Mouse (Mus musculus) layer of hippocampus, adult 18-20 months (tissue): ENCODE data around the gene Rorb. TPM values are rescaled to one million over a fixed set of nuclear protein-coding genes. Genes with fewer than 3 reads are reported as not detected.

Experiments used
- DNase-seq, 2 experiments: peaks; one replicate each; pipeline ENCODE4 v3.0.0; 2022; ENCODE audit warnings: low spot score in 2 of 2
- total RNA-seq, 2 experiments: library from RNA; stranded (reverse); gene quantifications; 2 replicates each; pipeline ENCODE4 v1.2.3; 2021

Gene Rorb
- total RNA-seq, 2 experiments from 2014 or later = 19.3 to 20.6 TPM

GRCm38 (mm10) chr19:19033974-19034373 lies 77.0 kb downstream of the Rorb start:
- no peak for DNase-seq

GRCm38 (mm10) chr19:19005144-19005543 lies 105.9 kb downstream of the Rorb start:
- peak; percentile 66 to 89 for DNase-seq

- no peak for DNase-seq
Observed at GRCm38 (mm10) chr19:19004023-19004656, 106.9 kb downstream of the Rorb start.

GRCm38 (mm10) chr19:18998966-18999365 lies 112.0 kb downstream of the Rorb start:
- no peak for DNase-seq

GRCm38 (mm10) chr19:18997711-18998110 lies 113.3 kb downstream of the Rorb start:
- peak in 1 of 2 experiments; percentile 6 for DNase-seq

GRCm38 (mm10) chr19:18979996-18980395 lies 131.0 kb downstream of the Rorb start:
- DNase-seq = no peak

GRCm38 (mm10) chr19:18974796-18975660 lies 136.0 kb downstream of the Rorb start:
- peak; percentile 13 to 77 for DNase-seq

GRCm38 (mm10) chr19:18969386-18969785 lies 141.6 kb downstream of the Rorb start:
- DNase-seq = no peak

- no peak for DNase-seq
Observed at GRCm38 (mm10) chr19:18967307-18967706, 143.7 kb downstream of the Rorb start.

- peak in 1 of 2 experiments; percentile 31 for DNase-seq
Observed at GRCm38 (mm10) chr19:18959862-18960261, 151.1 kb downstream of the Rorb start.

- DNase-seq = no peak
Observed at GRCm38 (mm10) chr19:18952806-18953205, 158.2 kb downstream of the Rorb start.

- DNase-seq = no peak
Observed at GRCm38 (mm10) chr19:18947193-18947592, 163.8 kb downstream of the Rorb start.

GRCm38 (mm10) chr19:18945265-18945664 lies 165.7 kb downstream of the Rorb start:
- DNase-seq = no peak

GRCm38 (mm10) chr19:18941391-18941790 lies 169.6 kb downstream of the Rorb start:
- DNase-seq = peak in 1 of 2 experiments; percentile 14

GRCm38 (mm10) chr19:18911755-18912340 lies 199.1 kb downstream of the Rorb start:
- no peak for DNase-seq

GRCm38 (mm10) chr19:18909641-18910040 lies 201.4 kb downstream of the Rorb start:
- DNase-seq = no peak

GRCm38 (mm10) chr19:18905511-18905910 lies 205.5 kb downstream of the Rorb start:
- no peak for DNase-seq

GRCm38 (mm10) chr19:18902694-18903067 lies 208.3 kb downstream of the Rorb start:
- DNase-seq = peak in 1 of 2 experiments; percentile 8

GRCm38 (mm10) chr19:18902041-18902693 lies 208.8 kb downstream of the Rorb start:
- DNase-seq = no peak

GRCm38 (mm10) chr19:18898238-18898637 lies 212.8 kb downstream of the Rorb start:
- no peak for DNase-seq

GRCm38 (mm10) chr19:18890216-18890615 lies 220.8 kb downstream of the Rorb start:
- DNase-seq = no peak

- DNase-seq = no peak
Observed at GRCm38 (mm10) chr19:18889632-18890031, 221.4 kb downstream of the Rorb start.
